Comparison of ENCODE assay signal across 25 mouse cellular contexts in the genomic region with DNA sequence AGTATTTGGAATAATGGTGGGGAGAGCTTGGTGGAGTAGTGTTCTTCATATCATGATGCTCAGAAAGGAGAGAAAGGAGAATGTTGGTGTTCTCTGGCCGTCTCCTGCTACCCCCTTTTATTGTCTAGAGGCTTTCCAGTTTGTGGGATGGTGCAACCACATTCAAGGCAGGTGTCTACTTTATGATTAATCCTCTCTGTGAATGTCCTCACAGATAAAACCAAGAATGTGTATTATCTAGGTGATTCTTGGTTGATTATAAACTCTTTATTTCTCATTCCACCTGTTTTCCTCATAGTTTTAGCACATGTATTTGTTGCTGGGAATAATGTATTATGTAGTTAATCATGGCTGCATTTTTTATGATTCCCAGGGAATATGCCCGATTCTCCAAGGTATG.
"Had no signal": no experiment of that assay in that cellular context is flagged by ENCODE, and none has a peak within 500 bp of the region (broad histone marks: within the 10 kb centered on the region; RNA-seq: fewer than 3 reads in every experiment).

No protein-coding gene starts in this region.

- H3K27ac ChIP-seq: embryonic facial prominence, embryonic 10.5 days; embryonic facial prominence, embryonic 12.5 days; embryonic facial prominence, embryonic 13.5 days; embryonic facial prominence, embryonic 15.5 days; forebrain, embryonic 10.5 days; forebrain, embryonic 12.5 days; forebrain, embryonic 13.5 days; forebrain, embryonic 15.5 days; gastrocnemius, adult 2 months; heart, adult 2 months; heart, embryonic 10.5 days had no signal

- H3K9me3 ChIP-seq: embryonic facial prominence, embryonic 10.5 days; embryonic facial prominence, embryonic 12.5 days; embryonic facial prominence, embryonic 13.5 days; embryonic facial prominence, embryonic 15.5 days; forebrain, embryonic 10.5 days; forebrain, embryonic 12.5 days; forebrain, embryonic 13.5 days; forebrain, embryonic 15.5 days; heart, embryonic 10.5 days had no signal

- H3K36me3 ChIP-seq: embryonic facial prominence, embryonic 10.5 days; embryonic facial prominence, embryonic 12.5 days; embryonic facial prominence, embryonic 13.5 days; embryonic facial prominence, embryonic 15.5 days; forebrain, embryonic 10.5 days; forebrain, embryonic 12.5 days; forebrain, embryonic 15.5 days; heart, embryonic 10.5 days had no signal

- DNase-seq: cerebellum, adult 9-10 months; cerebellum, adult 9-11 months; cerebellum, postnatal 10 days; cerebellum, postnatal 14 days; cerebellum, postnatal 25 days; cerebellum, postnatal 36 days; embryo, embryonic 11 days; forebrain, postnatal 0 days; gastrocnemius, adult 2 months; gastrocnemius, postnatal 10 days; gastrocnemius, postnatal 14 days; gastrocnemius, postnatal 25 days; gastrocnemius, postnatal 36 days; heart, adult 18-20 months; heart, adult 2 months had no signal

- H3K4me3 ChIP-seq: embryonic facial prominence, embryonic 10.5 days; embryonic facial prominence, embryonic 12.5 days; embryonic facial prominence, embryonic 13.5 days; embryonic facial prominence, embryonic 15.5 days; erythroblast, embryonic 14.5 days; forebrain, embryonic 10.5 days; forebrain, embryonic 12.5 days; forebrain, embryonic 13.5 days; forebrain, embryonic 15.5 days; gastrocnemius, adult 2 months; heart, adult 2 months; heart, embryonic 10.5 days had no signal

- H3K27me3 ChIP-seq: embryonic facial prominence, embryonic 12.5 days; embryonic facial prominence, embryonic 13.5 days; embryonic facial prominence, embryonic 15.5 days; forebrain, embryonic 12.5 days; forebrain, embryonic 13.5 days; forebrain, embryonic 15.5 days had no signal

- H3K4me1 ChIP-seq: embryonic facial prominence, embryonic 12.5 days; embryonic facial prominence, embryonic 13.5 days; embryonic facial prominence, embryonic 15.5 days; forebrain, embryonic 12.5 days; forebrain, embryonic 13.5 days; forebrain, embryonic 15.5 days had no signal

- H3K9ac ChIP-seq: embryonic facial prominence, embryonic 12.5 days; embryonic facial prominence, embryonic 13.5 days; embryonic facial prominence, embryonic 15.5 days; forebrain, embryonic 12.5 days; forebrain, embryonic 13.5 days; forebrain, embryonic 15.5 days; forebrain, postnatal 0 days had no signal
